Mouse (Mus musculus) midbrain, embryonic 12.5 days (tissue): Measurements from ENCODE around the gene Gm11437. TPM values are rescaled to one million over a fixed set of nuclear protein-coding genes. Genes with fewer than 3 reads are reported as not detected.
A peak's percentile ranks its signal among the peaks of the same experiment; 100 is the strongest.

ENCODE experiments used
- ATAC-seq: fragments of 200-750 bp; cut with Nextera tagmentation; 2 replicates; pipeline ENCODE4 v1.8.0; 2017; ENCODE audit warnings: low read depth, moderate TSS enrichment, moderate library complexity; ENCODE audit not compliant: low FRiP score
- H3K27ac ChIP-seq: fragments of 300-500 bp; sonication (generic); replicated peaks from 2 replicates; pipeline ENCODE4 v1.5.1; 2016; ENCODE audit warnings: mild to moderate bottlenecking
- H3K27me3 ChIP-seq: fragments of 300-500 bp; sonication (generic); 2 replicates; pipeline ENCODE4 v1.6.1; 2016; ENCODE audit warnings: mild to moderate bottlenecking
- H3K36me3 ChIP-seq: fragments of 300-500 bp; sonication (generic); 2 replicates; pipeline ENCODE4 v1.6.1; 2016
- H3K4me1 ChIP-seq: fragments of 300-500 bp; sonication (generic); 2 replicates; pipeline ENCODE4 v1.6.1; 2016
- H3K4me2 ChIP-seq: fragments of 300-500 bp; sonication (generic); replicated peaks from 2 replicates; pipeline ENCODE4 v1.6.1; 2016; ENCODE audit warnings: mild to moderate bottlenecking, moderate library complexity
- H3K4me3 ChIP-seq: fragments of 300-500 bp; sonication (generic); 2 replicates; pipeline ENCODE4 v1.5.1; 2016; ENCODE audit warnings: mild to moderate bottlenecking
- H3K9ac ChIP-seq: fragments of 300-500 bp; sonication (generic); replicated peaks from 2 replicates; pipeline ENCODE4 v1.6.1; 2016; ENCODE audit warnings: mild to moderate bottlenecking, moderate library complexity
- H3K9me3 ChIP-seq: fragments of 300-500 bp; sonication (generic); 2 replicates; pipeline ENCODE4 v1.6.1; 2016; ENCODE audit warnings: mild to moderate bottlenecking
- WGBS: fragments of 180-500 bp; shearing (Covaris S2); methylation state at CpG from one replicate; pipeline ENCODE4 v1.1.7; 2016; 5-methylcytosine and 5-hydroxymethylcytosine counted together
- polyA plus RNA-seq: library from polyadenylated mRNA; unstranded; fragments of >200 nt; fragmentation: Nextera tagmentation; extraction: Ambion mirVana; gene quantifications from 2 replicates; pipeline ENCODE4 v1.2.1, GENCODE M21; 2016

The Gm11437 gene
- polyA plus RNA-seq: not detected in 2 replicates

DNA sequence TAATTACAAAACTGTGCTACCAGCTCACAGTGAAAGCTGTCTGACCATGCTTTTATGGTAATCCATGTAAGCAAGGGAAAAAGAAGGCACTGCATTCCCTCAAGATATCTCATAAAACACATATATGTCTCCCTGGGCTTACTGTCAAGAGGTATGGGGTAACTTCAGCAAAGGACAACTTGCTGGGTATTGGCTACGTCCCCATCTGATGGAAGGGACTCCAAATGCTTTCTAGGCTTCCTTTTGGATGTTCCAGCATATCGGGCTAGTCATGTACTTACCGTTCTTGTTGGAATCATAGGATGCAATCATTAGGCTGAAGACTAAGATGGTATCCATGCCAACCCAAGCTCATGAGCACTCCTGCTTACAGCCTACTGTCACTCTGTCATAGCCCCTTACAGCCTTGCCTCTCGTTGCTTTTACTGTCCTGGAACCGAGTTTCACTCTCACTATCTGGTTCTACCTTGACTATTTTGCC lies at the start of gene Gm11437:
Gene Gm11437, minus strand, starts transcription at position 431 of the 481 bp plus-strand sequence.
- H3K9ac ChIP-seq: no peak within 1 kb of the TSS
- WGBS: 87% methylated on average over 5 of the region's 5 CpGs
- no peak within 1 kb of the TSS for H3K4me3 ChIP-seq
- no peak within 1 kb of the TSS for H3K27ac ChIP-seq
- no peak for ATAC-seq
- H3K36me3 ChIP-seq: no peaks in the 10 kb centered on the region
- no peaks in the 10 kb centered on the region for H3K4me1 ChIP-seq
- H3K27me3 ChIP-seq: no peaks in the 10 kb centered on the region
- H3K4me2 ChIP-seq: no peak within 1 kb of the TSS
- H3K9me3 ChIP-seq: no peaks in the 10 kb centered on the region

DNA sequence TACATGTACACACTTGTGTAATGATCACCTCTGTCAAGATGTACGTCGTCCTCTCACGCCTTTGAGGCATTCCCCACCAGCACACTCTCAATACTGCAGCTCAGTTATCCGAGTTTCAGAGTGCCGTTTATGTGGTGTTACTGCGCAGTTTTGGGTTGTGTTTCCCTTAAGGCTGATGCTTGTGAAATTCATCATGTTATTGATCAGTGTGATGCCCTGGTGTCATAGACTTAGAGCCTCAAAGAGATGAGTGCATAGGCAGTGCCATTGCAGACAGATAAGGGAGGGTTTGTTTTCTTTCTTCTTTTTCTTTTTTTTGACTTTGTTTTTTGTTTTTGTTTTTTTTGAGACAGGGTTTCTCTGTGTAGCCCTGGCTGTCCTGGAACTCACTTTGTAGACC lies 43.6 kb upstream of the Gm11437 start:
- Histone ChIP-seq H3K4me1 (no peaks in the 10 kb centered on the region), H3K36me3 (no peaks in the 10 kb centered on the region), H3K27ac (no peak overlapping the region), H3K4me2 (no peak overlapping the region), H3K9ac (no peak overlapping the region), H3K9me3 (no peaks in the 10 kb centered on the region), H3K4me3 (no peak overlapping the region), H3K27me3 (no peaks in the 10 kb centered on the region)
- ATAC-seq: no peak
- 99% methylated on average over 6 of the region's 6 CpGs for WGBS

DNA sequence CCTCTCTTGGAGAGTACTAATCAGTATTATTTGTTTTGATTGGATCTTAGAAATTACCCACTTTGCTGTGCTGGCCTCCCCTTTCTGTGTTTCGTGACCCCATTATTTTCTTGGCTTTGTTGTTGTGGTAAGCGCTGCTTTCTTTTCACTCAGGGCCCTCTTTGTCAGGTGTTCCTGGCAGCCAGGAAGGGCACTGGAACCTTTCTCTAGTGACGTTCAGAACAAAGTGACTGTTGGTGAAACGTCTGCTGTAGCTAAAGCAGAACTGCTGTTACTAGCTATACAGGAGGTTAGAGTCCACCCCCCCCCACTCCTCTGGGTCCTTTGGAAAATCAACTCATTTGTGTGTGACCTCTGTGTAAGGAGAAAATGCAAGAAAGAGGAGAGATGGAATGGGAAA lies 38.5 kb upstream of the Gm11437 start:
- H3K27me3 ChIP-seq: no peaks in the 10 kb centered on the region
- H3K4me3 ChIP-seq: no peak overlapping the region
- H3K4me2 ChIP-seq: no peak overlapping the region
- H3K9me3 ChIP-seq: no peaks in the 10 kb centered on the region
- H3K9ac ChIP-seq: no peak overlapping the region
- no peak overlapping the region for H3K27ac ChIP-seq
- 51% methylated on average over 4 of the region's 4 CpGs for WGBS
- H3K36me3 ChIP-seq: 0 out of 2 replicates have a peak, but pooled peaks cover 2% of the 10 kb centered on the region
- no peak for ATAC-seq
- H3K4me1 ChIP-seq: no peaks in the 10 kb centered on the region

DNA sequence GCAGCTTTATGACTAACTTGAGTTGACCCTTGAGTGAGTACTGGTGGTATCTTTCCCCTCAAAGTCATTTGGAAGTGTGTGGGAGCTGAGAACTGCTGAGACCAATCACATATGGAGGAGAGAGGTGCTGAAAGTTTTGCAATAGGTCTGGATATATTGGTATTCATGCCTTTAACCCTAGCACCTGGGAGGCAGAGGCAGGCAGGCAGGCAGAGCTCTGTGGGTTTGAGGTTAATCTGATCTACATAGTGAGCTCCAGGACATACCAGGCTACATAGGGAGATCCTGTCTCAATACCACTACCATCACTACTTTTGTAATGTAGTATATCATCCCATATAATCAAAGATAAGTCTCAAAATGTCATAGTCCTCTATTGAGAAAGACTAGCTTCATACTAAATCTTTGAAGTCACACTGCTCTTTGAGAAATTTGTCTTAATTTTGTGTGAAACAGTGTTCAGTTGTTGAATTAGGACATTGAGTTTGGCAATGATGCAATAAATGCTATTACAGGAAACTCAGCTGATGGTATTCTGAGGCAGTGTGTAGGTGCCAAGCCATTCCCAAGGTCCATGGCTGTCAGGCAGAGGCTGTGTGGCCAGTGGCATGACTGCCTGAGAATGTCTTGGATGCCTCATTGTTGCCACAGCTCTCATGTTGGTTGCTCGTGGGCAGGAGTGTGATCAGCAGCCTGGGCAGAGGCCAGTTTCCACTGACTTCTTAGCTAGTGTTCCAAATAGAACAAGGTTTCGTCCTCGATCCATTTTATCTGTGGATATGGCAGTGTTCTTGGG lies 30.5 kb upstream of the Gm11437 start:
- ATAC-seq: no peak
- Histone ChIP-seq H3K27ac (no peak overlapping the region), H3K4me3 (no peak overlapping the region), H3K4me1 (no peaks in the 10 kb centered on the region; the same call in 1 of the 2 replicates), H3K9ac (no peak overlapping the region), H3K36me3 (peaks cover 7% of the 10 kb centered on the region; the same call in 1 of the 2 replicates), H3K9me3 (no peaks in the 10 kb centered on the region), H3K4me2 (no peak overlapping the region), H3K27me3 (no peaks in the 10 kb centered on the region)
- 93% methylated on average over 3 of the region's 3 CpGs for WGBS

DNA sequence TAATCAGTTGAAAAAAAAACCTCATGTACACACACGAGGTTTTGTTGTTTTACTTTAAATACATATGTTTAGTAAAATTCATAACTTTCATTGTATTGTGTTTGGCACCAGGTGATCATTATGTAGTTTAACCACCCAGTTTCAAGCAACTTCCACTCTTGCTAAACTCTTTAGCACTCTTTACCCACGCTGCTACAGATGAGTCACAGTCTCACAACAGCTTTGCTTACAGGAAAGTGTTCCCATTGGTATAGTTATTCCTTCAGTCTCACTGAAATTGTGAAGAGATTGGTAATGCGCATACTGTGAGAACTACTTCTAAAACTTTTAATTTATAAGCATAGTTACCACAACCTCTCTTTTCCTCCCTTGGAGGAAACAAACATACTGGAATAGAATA lies 27.5 kb upstream of the Gm11437 start:
- no peaks in the 10 kb centered on the region for H3K9me3 ChIP-seq
- H3K4me1 ChIP-seq: no peaks in the 10 kb centered on the region; the same call in 1 of the 2 replicates
- no peak overlapping the region for H3K4me2 ChIP-seq
- no peak overlapping the region for H3K27ac ChIP-seq
- no peaks in the 10 kb centered on the region for H3K27me3 ChIP-seq
- H3K9ac ChIP-seq: no peak overlapping the region
- no peak overlapping the region for H3K4me3 ChIP-seq
- peaks cover 7% of the 10 kb centered on the region; the same call in 1 of the 2 replicates for H3K36me3 ChIP-seq
- 97% methylated on average over 3 of the region's 3 CpGs for WGBS
- no peak for ATAC-seq

DNA sequence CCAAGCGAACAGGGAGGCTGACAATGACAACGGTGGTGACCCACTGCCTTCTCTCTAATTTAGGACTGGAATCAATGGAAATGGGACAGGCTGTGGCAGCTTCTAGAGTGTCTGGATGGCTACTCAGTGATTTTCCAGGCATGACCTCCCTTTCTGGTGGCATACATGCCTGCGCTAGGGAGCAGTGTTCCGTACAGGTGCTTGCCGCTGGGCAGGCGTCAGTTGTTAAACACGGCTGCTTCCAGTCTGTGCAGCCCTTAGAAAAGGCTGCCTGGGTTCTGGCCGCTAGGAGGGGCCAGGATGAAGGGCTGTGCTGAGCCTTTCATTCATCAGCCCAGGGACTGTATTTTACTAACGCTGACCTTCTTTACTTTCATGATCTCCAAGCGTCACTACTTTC lies 26.0 kb upstream of the Gm11437 start:
- 69% methylated on average over 10 of the region's 10 CpGs for WGBS

DNA sequence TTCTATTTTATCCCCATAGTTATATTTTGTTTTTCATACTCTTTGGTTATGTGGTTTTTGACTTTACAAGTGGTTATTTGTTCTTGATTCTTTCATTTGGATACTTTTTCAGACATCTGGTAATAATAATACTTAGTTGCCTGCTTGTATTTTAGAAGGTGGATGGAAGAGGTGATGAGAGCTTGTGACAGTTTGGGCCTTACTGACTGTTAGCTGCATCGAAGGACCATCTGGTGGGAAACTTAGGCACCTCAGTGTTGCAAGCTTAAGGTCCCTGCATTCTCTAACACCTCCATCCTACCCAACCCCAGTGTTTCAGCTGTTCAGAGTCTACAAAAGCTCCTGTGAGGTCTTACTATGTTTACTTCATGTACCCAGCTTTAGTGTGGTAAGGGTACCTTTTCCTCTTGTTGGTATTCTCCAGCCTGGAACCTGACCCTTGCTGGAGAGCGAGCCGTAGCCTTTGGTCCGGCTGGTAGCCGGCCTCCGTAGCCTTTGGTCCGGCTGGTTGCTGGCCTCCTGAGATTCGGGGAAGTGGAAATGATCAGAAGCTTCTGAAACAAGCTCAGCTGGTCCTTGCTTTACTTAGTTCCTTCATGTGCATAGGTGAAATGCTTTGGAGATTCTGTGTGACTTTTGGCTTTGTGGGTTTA lies 23.4 kb upstream of the Gm11437 start:
- Histone ChIP-seq H3K9me3 (no peaks in the 10 kb centered on the region), H3K27me3 (no peaks in the 10 kb centered on the region), H3K4me2 (no peak overlapping the region), H3K36me3 (peaks cover 3% of the 10 kb centered on the region; the same call in 1 of the 2 replicates), H3K9ac (no peak overlapping the region), H3K27ac (no peak overlapping the region), H3K4me1 (no peaks in the 10 kb centered on the region; the same call in 1 of the 2 replicates), H3K4me3 (no peak overlapping the region)
- 89% methylated on average over 8 of the region's 8 CpGs for WGBS
- no peak for ATAC-seq

More for the DNA sequence above, 26.0 kb upstream of the Gm11437 start:
- Histone ChIP-seq H3K27ac (no peak overlapping the region), H3K4me1 (no peaks in the 10 kb centered on the region; the same call in 1 of the 2 replicates), H3K4me2 (no peak overlapping the region), H3K9me3 (no peaks in the 10 kb centered on the region), H3K27me3 (no peaks in the 10 kb centered on the region), H3K4me3 (no peak overlapping the region), H3K9ac (no peak overlapping the region), H3K36me3 (peaks cover 7% of the 10 kb centered on the region; the same call in 1 of the 2 replicates)
- ATAC-seq: no peak

DNA sequence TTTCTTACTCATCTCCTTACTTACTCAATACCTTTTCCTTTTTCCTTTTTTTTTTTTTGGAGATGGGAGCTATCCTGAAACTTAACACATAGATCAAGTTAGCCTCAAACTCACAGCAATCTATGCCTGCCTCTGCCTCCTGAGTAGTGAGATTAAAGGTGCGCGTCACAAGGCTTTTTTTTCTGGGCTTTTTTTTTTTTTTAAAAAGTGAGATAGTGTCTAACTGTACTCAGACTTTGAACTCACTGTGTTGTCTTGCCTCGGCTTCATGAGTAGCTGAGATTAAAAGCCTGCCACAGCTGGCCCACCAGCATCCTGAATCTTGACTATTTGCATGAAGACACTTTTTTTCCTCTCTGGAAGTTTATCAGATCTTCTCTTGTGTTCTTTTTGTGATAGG lies 21.3 kb upstream of the Gm11437 start:
- no peak overlapping the region for H3K4me2 ChIP-seq
- no peaks in the 10 kb centered on the region for H3K9me3 ChIP-seq
- no peak for ATAC-seq
- no peak overlapping the region for H3K4me3 ChIP-seq
- H3K4me1 ChIP-seq: no peaks in the 10 kb centered on the region; the same call in 1 of the 2 replicates
- H3K36me3 ChIP-seq: no peaks in the 10 kb centered on the region
- H3K9ac ChIP-seq: no peak overlapping the region
- WGBS: 85% methylated on average over 3 of the region's 3 CpGs
- H3K27ac ChIP-seq: no peak overlapping the region
- H3K27me3 ChIP-seq: no peaks in the 10 kb centered on the region

DNA sequence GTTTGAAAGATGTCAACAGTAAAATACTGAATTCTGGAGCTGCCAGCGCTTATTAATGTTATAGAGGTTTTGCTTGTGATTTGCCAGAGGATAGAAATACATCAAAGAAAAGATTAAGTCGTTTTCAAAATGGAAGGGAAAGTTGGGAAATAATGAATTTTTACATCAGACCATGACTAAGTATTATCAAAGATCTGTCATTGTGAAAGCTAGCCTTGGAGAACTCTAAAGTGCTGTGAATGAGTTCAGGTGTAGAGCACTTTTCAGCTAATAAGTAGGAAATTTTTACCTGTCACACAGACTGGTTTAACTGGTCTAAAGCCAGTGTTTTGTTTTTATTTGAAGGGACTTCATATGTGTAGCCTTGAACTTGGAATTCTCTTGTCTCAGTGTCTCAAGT lies 14.0 kb upstream of the Gm11437 start:
- peak overlapping the region; percentile 78; the same call in 1 of the 2 replicates for H3K9ac ChIP-seq
- H3K4me3 ChIP-seq: peak overlapping the region; percentile 75
- WGBS: 60% methylated on average over 2 of the region's 2 CpGs

DNA sequence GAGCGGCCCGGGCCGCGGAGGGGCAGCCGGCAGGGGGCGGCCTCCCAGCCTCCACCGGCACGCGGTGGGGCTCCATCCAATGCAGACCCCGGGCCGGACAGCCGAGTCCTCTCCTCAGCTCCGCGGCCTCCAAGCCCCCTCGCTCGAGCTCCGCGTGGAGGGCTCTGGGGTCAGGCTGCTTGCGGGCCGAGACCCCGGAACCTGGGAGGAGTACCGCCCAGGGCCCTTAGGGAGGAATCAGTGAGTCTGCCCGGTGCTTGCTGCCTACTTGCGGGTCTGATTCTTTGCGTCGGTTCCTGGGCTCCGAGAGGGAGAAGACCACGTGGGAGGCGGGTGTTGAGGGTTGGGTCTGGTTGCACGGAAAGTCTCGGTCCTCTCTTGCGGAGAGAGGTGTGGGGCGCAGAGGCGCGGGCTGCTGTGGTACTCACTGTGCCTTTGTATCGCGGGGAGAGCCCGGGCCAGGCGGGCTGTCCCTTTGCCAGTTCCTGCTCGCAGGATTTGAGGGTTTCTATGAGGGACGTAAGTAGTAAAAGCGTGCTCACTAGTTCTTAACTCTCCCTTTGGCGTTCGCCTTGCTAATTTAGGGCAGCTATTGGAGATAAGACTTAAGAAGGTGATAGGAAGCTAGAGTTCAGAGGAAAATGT lies 12.8 kb upstream of the Gm11437 start:
- ATAC-seq: no peak; the same call in none of the 2 replicates
- no peaks in the 10 kb centered on the region for H3K9me3 ChIP-seq
- H3K4me1 ChIP-seq: peaks cover 20% of the 10 kb centered on the region
- peak overlapping the region; percentile 78 for H3K9ac ChIP-seq
- peaks cover 10% of the 10 kb centered on the region; the same call in 1 of the 2 replicates for H3K27me3 ChIP-seq
- peak overlapping the region; percentile 75 for H3K4me3 ChIP-seq
- H3K4me2 ChIP-seq: peak overlapping the region; percentile 83
- H3K36me3 ChIP-seq: no peaks in the 10 kb centered on the region
- WGBS: under 1% methylated on average over 44 of the region's 44 CpGs
- H3K27ac ChIP-seq: peak overlapping the region; percentile 94

More for the DNA sequence above, 14.0 kb upstream of the Gm11437 start:
- Histone ChIP-seq H3K9me3 (no peaks in the 10 kb centered on the region), H3K27ac (no peak overlapping the region), H3K27me3 (peaks cover 10% of the 10 kb centered on the region; the same call in 1 of the 2 replicates), H3K4me1 (peaks cover 20% of the 10 kb centered on the region), H3K4me2 (peak overlapping the region; percentile 83), H3K36me3 (no peaks in the 10 kb centered on the region)
- no peak for ATAC-seq

DNA sequence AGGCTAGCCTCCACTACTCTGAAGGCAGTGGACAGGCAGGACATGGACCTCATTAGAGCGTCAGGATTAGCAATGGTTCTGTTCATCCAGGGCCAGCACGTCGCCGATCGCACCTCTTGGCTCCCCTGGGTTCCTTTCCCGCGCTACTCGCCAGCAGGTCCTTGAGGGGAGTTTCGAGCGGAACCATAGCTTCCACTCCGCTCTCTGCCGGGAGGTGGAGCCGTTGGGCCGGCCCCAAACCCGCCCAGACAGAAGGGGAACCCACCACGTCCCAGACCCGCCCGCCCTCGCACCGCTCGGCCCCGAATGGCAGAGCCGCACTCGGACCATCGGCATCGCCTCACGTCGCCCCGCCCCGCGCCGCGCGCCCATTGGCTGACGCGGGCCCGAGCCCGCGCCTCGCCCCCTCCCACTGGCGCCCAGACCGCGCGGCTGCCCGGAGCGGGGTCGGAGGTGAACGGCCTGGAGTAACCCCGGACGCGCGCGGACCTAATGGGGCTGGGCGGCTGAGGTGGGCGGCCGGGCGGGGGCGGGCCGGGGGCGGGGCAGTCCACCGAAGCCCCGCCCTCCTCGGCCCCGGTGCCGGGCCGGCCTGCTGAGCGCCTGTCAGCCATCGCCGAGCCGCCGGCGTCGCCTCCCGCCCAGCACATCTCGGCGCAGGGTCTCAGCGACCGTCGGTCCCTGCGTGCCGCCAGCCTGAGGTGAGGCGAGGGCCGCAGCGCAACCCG lies 12.1 kb upstream of the Gm11437 start:
- Histone ChIP-seq H3K27me3 (peaks cover 10% of the 10 kb centered on the region; the same call in 1 of the 2 replicates), H3K4me3 (peak overlapping the region; percentile 75), H3K9ac (peak overlapping the region; percentile 78), H3K4me1 (peaks cover 20% of the 10 kb centered on the region), H3K27ac (peak overlapping the region; percentile 94), H3K9me3 (no peaks in the 10 kb centered on the region), H3K4me2 (peak overlapping the region; percentile 83), H3K36me3 (no peaks in the 10 kb centered on the region)
- under 1% methylated on average over 62 of the region's 85 CpGs for WGBS
- peak; percentile 97 for ATAC-seq
